Mouse (Mus musculus) regulatory T cell (primary cell): Measurements from ENCODE around the gene Fndc8.

ENCODE experiments used
- in situ Hi-C: fragments of 300-600 bp; cut with MboI, MseI; formaldehyde crosslinking; loops from one replicate; pipeline ENCODE4 v1.15.1; 2025; ENCODE audit warnings: high pct_unique_total_duplicates

Gene Fndc8

GRCm38 (mm10) chr11:82869506-82870172 lies 22.3 kb upstream of the Fndc8 start:
- in situ Hi-C loops = no loop called here

- in situ Hi-C loops = no loop called here
Measured at GRCm38 (mm10) chr11:82870173-82871030, 21.5 kb upstream of the Fndc8 start.

GRCm38 (mm10) chr11:82871031-82871446 lies 20.9 kb upstream of the Fndc8 start, which contains the start of gene Rffl:
TSS of gene Rffl (minus strand) at chr11:82871210.
- in situ Hi-C loops = no loop called here

GRCm38 (mm10) chr11:82874924-82875323 lies 17.0 kb upstream of the Fndc8 start:
- in situ Hi-C loops = loop anchor here (5.0 kb wide), 1 partner anchor 643 kb away; no protein-coding TSS in a partner anchor

GRCm38 (mm10) chr11:82875631-82876030 lies 16.3 kb upstream of the Fndc8 start:
- in situ Hi-C loops = loop anchor here (5.0 kb wide), 1 partner anchor 643 kb away; no protein-coding TSS in a partner anchor

- in situ Hi-C loops = loop anchor here (5.0 kb wide), 1 partner anchor 646 kb away; no protein-coding TSS in a partner anchor
Measured at GRCm38 (mm10) chr11:82877726-82878344, 14.1 kb upstream of the Fndc8 start.

GRCm38 (mm10) chr11:82883180-82883579 lies 8.7 kb upstream of the Fndc8 start:
- in situ Hi-C loops = loop anchor here (10.0 kb wide), 1 partner anchor 498 kb away; the partner anchor contains the start of gene Tmem132e

GRCm38 (mm10) chr11:82886559-82886958 lies 5.4 kb upstream of the Fndc8 start:
- in situ Hi-C loops = loop anchor here (5.0 to 10.0 kb wide), 2 partner anchors 69 to 502 kb away; partner anchors contain the start of gene Tmem132e

GRCm38 (mm10) chr11:82888491-82888946 lies 3.4 kb upstream of the Fndc8 start:
- in situ Hi-C loops = loop anchor here (5.0 to 10.0 kb wide), 2 partner anchors 71 to 504 kb away; partner anchors contain the start of gene Tmem132e

- in situ Hi-C loops = loop anchor here (5.0 to 10.0 kb wide), 4 partner anchors 72 to 505 kb away; partner anchors contain the start of gene Tmem132e
Measured at GRCm38 (mm10) chr11:82889524-82890341, 2.2 kb upstream of the Fndc8 start.

GRCm38 (mm10) chr11:82890342-82890762 lies 1.6 kb upstream of the Fndc8 start, which contains the start of gene Rad51d:
TSS of gene Rad51d (minus strand) at chr11:82890614.
- in situ Hi-C loops = loop anchor here (5.0 kb wide), 2 partner anchors 143 to 263 kb away; no protein-coding TSS in a partner anchor

- in situ Hi-C loops = no loop called here
Measured at GRCm38 (mm10) chr11:82897478-82897877, 5.6 kb downstream of the Fndc8 start.

GRCm38 (mm10) chr11:82899720-82900119 lies 7.8 kb downstream of the Fndc8 start:
- in situ Hi-C loops = no loop called here

GRCm38 (mm10) chr11:82901606-82902310 lies 9.8 kb downstream of the Fndc8 start:
- in situ Hi-C loops = no loop called here

- in situ Hi-C loops = no loop called here
Measured at GRCm38 (mm10) chr11:82904952-82905351, 13.0 kb downstream of the Fndc8 start.

- in situ Hi-C loops = no loop called here
Measured at GRCm38 (mm10) chr11:82905816-82906215, 13.9 kb downstream of the Fndc8 start.

- in situ Hi-C loops = no loop called here
Measured at GRCm38 (mm10) chr11:82907651-82908607, 16.0 kb downstream of the Fndc8 start, which contains the start of gene Nle1. TSS of gene Nle1 (minus strand) at chr11:82908411.

- in situ Hi-C loops = no loop called here
Measured at GRCm38 (mm10) chr11:82908608-82908989, 16.7 kb downstream of the Fndc8 start.
